Mouse (Mus musculus) embryonic fibroblast, embryonic 13.5 days (primary cell): ENCODE results near the gene Map3k3. TPM values are rescaled to one million over a fixed set of nuclear protein-coding genes. Genes with fewer than 3 reads are reported as not detected.
"Not testable (repeated sequence)": the region's sequence is repeated elsewhere in the genome, so short reads cannot be mapped to it uniquely, and the experiment has no call there.

Source experiments
- H3K27ac ChIP-seq: 2 replicates; pipeline ENCODE4 v1.5.1; 2012; ENCODE audit warnings: low read length, control low read depth, inconsistent platforms; ENCODE audit not compliant: insufficient read depth
- H3K4me1 ChIP-seq: 2 replicates; pipeline ENCODE4 v1.6.1; 2011; ENCODE audit warnings: low read length; ENCODE audit not compliant: control insufficient read depth, insufficient read depth
- H3K4me3 ChIP-seq: 2 replicates; pipeline ENCODE4 v1.5.1; 2011; ENCODE audit warnings: mild to moderate bottlenecking, control low read depth, low read length; ENCODE audit not compliant: insufficient read depth
- CTCF ChIP-seq: IDR thresholded peaks from 2 replicates; pipeline ENCODE4 v1.5.1; 2011; ENCODE audit warnings: mild to moderate bottlenecking, control low read depth, low read length, moderate library complexity, borderline replicate concordance; ENCODE audit not compliant: insufficient read depth
- POLR2A ChIP-seq: IDR thresholded peaks from 2 replicates; pipeline ENCODE4 v1.6.1; 2011; ENCODE audit warnings: low read depth, mild to moderate bottlenecking, control low read depth, low read length, moderate library complexity
- polyA plus RNA-seq: library from polyadenylated mRNA; stranded (reverse); fragments of >200 nt; gene quantifications from 2 replicates; pipeline ENCODE4 v1.2.4, GENCODE M21; 2011; ENCODE audit warnings: low read depth; ENCODE audit not compliant: missing spikeins, insufficient read length

Map3k3 gene
- polyA plus RNA-seq, 1 experiment = 41.1 TPM

- H3K27ac ChIP-seq = no peak overlapping the region
- no peak for TF ChIP-seq CTCF
- no peak for TF ChIP-seq POLR2A
- no peaks in the 10 kb centered on the region for H3K4me1 ChIP-seq
- no peak overlapping the region for H3K4me3 ChIP-seq
Observed at GRCm38 (mm10) chr11:106125827-106126226, 41.4 kb downstream of the Map3k3 start.

GRCm38 (mm10) chr11:106126727-106127373 is 42.4 kb downstream of the Map3k3 start:
- not testable (repeated sequence) for H3K4me3 ChIP-seq, H3K27ac ChIP-seq, H3K4me1 ChIP-seq

GRCm38 (mm10) chr11:106129477-106129876 is 45.1 kb downstream of the Map3k3 start:
- Histone ChIP-seq H3K27ac (no peak overlapping the region), H3K4me3 (no peak overlapping the region), H3K4me1 (no peaks in the 10 kb centered on the region)
- TF ChIP-seq CTCF = no peak
- TF ChIP-seq POLR2A = no peak

- no peak overlapping the region for H3K27ac ChIP-seq
- no peak overlapping the region for H3K4me3 ChIP-seq
- TF ChIP-seq CTCF (no peak), POLR2A (no peak)
- peaks cover 4% of the 10 kb centered on the region for H3K4me1 ChIP-seq
Observed at GRCm38 (mm10) chr11:106132516-106132915, 48.1 kb downstream of the Map3k3 start.

DNA sequence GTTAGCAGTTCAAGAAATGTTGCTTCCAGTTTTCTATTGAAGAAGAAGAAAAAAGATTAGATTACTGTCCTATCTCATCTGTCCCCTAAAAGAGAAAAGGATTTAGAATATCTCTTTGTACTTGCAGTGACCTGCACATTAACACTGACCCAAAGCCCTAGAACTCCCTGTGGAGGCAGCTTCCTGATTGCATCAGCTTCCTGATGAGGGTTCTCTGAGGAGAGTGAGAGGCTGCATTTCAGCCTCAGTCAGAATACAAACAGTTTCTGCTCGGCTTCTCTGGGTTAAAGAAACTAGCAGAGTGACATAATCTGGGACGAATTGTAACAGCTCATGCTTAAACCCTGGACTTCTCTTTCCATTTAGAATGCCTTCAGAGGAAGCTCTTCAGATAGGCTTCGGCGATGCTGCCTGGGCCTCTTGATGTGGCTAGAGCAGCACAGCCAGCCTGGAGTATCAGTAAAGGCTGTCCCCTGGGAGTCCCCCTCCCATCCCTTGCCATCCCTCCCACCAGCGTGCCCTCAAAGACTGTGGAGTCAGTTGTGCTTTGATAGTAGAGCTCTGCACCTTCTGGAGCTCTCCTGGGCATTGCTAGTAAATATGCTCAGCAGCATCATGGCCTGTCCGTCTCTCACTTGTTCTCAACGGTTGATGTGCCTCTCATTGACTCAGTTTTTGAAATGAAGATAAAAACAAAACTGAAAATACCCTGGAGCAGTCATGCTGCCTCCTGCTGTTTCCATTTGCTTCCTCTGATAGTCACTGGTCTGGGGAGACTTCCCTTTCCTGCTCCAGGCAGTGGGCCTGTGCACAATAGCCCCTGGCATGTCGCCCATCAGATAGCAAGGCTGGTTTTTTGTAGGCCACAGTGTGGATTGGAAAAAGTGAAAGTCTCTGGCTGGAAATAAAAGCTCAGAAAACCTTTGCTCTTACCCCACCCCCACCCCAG is 50.4 kb downstream of the Map3k3 start:
- Histone ChIP-seq H3K4me3 (no peak overlapping the region), H3K4me1 (peaks cover 4% of the 10 kb centered on the region), H3K27ac (peak overlapping the region; percentile 92)
- no peak for TF ChIP-seq POLR2A
- TF ChIP-seq CTCF = no peak

- Histone ChIP-seq H3K27ac (no peak overlapping the region), H3K4me1 (no peaks in the 10 kb centered on the region), H3K4me3 (no peak overlapping the region)
- TF ChIP-seq CTCF (no peak), POLR2A (no peak)
Observed at GRCm38 (mm10) chr11:106151219-106151618, 66.8 kb downstream of the Map3k3 start.

GRCm38 (mm10) chr11:106152132-106152531 is 67.7 kb downstream of the Map3k3 start:
- Histone ChIP-seq H3K27ac (no peak overlapping the region), H3K4me3 (no peak overlapping the region), H3K4me1 (no peaks in the 10 kb centered on the region)
- TF ChIP-seq POLR2A (no peak), CTCF (no peak)

DNA sequence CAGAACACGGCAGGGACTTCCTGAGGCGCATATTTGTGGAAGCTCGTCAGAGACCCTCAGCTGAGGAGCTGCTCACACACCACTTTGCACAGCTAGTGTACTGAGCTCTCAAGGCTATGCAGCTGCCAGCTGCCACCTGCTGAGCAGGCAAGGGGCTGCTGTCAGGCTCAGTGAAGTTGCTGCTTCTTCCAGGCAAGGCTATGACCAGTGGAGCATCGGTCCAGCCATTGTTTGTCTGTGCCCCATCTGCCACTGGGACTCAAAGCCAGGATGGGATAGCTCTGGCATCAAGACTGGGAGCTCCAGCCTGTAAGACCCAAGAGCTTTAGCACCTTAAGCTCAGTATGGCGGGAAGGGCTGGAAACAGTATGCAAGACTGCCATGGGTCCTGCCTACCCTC is 69.7 kb downstream of the Map3k3 start:
- no peak overlapping the region for H3K27ac ChIP-seq
- H3K4me3 ChIP-seq = no peak overlapping the region
- H3K4me1 ChIP-seq = no peaks in the 10 kb centered on the region
- no peak for TF ChIP-seq CTCF
- TF ChIP-seq POLR2A = no peak

GRCm38 (mm10) chr11:106154770-106155169 is 70.4 kb downstream of the Map3k3 start:
- Histone ChIP-seq H3K4me1 (no peaks in the 10 kb centered on the region), H3K27ac (no peak overlapping the region), H3K4me3 (no peak overlapping the region)
- TF ChIP-seq POLR2A (0 out of 2 replicates have a peak, but pooled peaks have one; percentile 10), CTCF (no peak)

DNA sequence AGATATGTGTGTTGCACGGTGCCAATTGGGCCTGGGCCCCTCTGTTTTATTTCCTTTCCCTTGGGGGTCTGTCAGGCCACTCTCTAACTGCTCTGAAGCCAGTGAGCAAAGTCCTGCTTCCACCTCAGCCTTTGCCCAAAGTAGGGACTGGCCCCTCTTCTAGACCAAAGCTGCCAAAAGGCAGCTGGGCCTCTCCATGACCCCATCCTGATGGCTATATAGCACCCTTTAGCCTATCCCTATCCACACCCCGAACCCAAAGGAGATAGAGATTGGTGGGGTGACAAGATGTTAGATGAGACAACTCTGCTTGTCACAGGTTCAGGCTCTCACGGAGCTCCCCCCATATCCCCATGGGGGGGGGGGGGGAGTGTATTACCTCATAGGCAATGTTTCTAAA is 71.3 kb downstream of the Map3k3 start:
- Histone ChIP-seq H3K4me3 (no peak overlapping the region), H3K27ac (no peak overlapping the region), H3K4me1 (no peaks in the 10 kb centered on the region)
- TF ChIP-seq POLR2A (no peak), CTCF (no peak)
